Mouse (Mus musculus) brain, embryonic 18.5 days (tissue): ENCODE measurements around the gene Saa4.
"Not testable (repeated sequence)": the region's sequence is repeated elsewhere in the genome, so short reads cannot be mapped to it uniquely, and the experiment has no call there.

ENCODE experiments used
- DNase-seq: peaks from one replicate; pipeline ENCODE4 v3.0.0-alpha.2; 2012; ENCODE audit warnings: low read depth, low spot score

The Saa4 gene

GRCm38 (mm10) chr7:46716897-46717296 lies 15.5 kb downstream of the Saa4 start:
- DNase-seq = no peak

GRCm38 (mm10) chr7:46715600-46715999 lies 16.8 kb downstream of the Saa4 start, which contains the start of gene Saa3:
TSS of gene Saa3 (minus strand) at chr7:46715700.
- DNase-seq = no peak

- DNase-seq = no peak
Measured at GRCm38 (mm10) chr7:46714518-46714917, 17.9 kb downstream of the Saa4 start.

GRCm38 (mm10) chr7:46712250-46712649 lies 20.2 kb downstream of the Saa4 start:
- DNase-seq = no peak

GRCm38 (mm10) chr7:46710390-46710844 lies 22.0 kb downstream of the Saa4 start, which contains the start of gene Saal1:
TSS of gene Saal1 (minus strand) at chr7:46710680.
- DNase-seq = peak; percentile 65

GRCm38 (mm10) chr7:46700521-46701025 lies 31.8 kb downstream of the Saa4 start:
- DNase-seq = no peak

GRCm38 (mm10) chr7:46696754-46697153 lies 35.6 kb downstream of the Saa4 start:
- no peak for DNase-seq

- DNase-seq = no peak
Measured at GRCm38 (mm10) chr7:46686827-46687226, 45.6 kb downstream of the Saa4 start.

GRCm38 (mm10) chr7:46680732-46681131 lies 51.7 kb downstream of the Saa4 start:
- no peak for DNase-seq

- not testable (repeated sequence) for DNase-seq
Measured at GRCm38 (mm10) chr7:46679044-46679443, 53.4 kb downstream of the Saa4 start.

- DNase-seq = no peak
Measured at GRCm38 (mm10) chr7:46678417-46678816, 54.0 kb downstream of the Saa4 start.
